Mouse (Mus musculus): ENCODE results near the gene Gm4567.
"Not testable (repeated sequence)": the region's sequence is repeated elsewhere in the genome, so short reads cannot be mapped to it uniquely, and the experiment has no call there.

DNA sequence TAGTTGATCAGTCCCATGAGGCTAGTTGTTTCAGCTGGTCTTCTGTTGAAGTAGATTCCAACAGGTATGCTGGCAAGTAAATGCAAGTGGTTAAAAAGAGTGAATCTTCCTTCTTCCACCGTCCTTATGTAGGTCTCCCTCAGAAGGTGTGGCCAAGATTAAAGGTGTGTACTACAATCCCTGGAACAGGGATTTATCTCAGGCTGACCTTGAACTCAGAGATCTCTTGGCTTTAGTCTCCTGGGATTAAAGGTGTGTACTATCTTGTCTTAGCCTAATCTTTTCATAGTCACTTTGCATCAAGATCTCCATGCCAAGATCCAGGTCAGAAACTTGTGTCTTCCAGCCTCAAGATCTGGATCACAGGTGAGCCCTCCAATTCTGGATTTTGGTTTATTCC, at the start of gene Gm4567:
- TF ChIP-seq POLR2A (IDR thresholded peaks at IDR 0.05; ENCODE audit: low read depth, low read length); MAX (IDR thresholded peaks at IDR 0.05; ENCODE audit: low read length); CTCF (conservative IDR thresholded peaks at IDR 0.05 in 1 of 2, IDR thresholded peaks at IDR 0.05 in 1 of 2; ENCODE audit: low read depth in 2 of 2, low read length in 2 of 2); ZKSCAN1 (IDR thresholded peaks at IDR 0.05; ENCODE audit: borderline replicate concordance, low read depth, low read length): not testable (repeated sequence)

Data from CH12.LX (cell line).